Mouse (Mus musculus) c-Kit-negative CD71-positive TER-119-positive erythroid progenitor cells, embryonic 14.5 days (primary cell): ENCODE data around the gene Larp4.
"Not testable (repeated sequence)": the region's sequence is repeated elsewhere in the genome, so short reads cannot be mapped to it uniquely, and the experiment has no call there.

ENCODE experiments used
- DNase-seq: peaks from one replicate; pipeline ENCODE4 v3.0.0-alpha.2; 2013; ENCODE audit warnings: low read depth, low spot score

Gene Larp4

DNA sequence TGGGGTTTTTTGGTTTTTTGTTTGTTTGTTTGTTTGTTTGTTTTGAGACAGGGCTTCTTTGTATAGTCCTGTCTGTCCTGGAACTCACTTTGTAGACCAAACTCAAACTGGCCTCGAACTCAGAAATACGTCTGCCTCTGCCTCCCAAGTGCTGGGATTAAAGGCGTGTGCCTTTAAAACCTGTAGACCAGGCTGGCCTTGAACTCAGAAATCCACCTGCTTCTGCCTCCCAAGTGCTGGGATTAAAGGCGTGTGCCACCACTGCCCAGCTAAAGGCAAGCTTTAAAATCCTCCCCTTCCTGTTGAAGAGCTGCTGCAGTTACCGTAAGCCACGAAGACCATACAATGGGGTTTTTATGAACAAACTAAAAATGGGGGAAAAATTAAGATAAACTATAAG lies at the start of gene Larp4:
Larp4 (plus strand) TSS at position 301 of the 400 bp plus-strand sequence.
- not testable (repeated sequence) for DNase-seq

DNA sequence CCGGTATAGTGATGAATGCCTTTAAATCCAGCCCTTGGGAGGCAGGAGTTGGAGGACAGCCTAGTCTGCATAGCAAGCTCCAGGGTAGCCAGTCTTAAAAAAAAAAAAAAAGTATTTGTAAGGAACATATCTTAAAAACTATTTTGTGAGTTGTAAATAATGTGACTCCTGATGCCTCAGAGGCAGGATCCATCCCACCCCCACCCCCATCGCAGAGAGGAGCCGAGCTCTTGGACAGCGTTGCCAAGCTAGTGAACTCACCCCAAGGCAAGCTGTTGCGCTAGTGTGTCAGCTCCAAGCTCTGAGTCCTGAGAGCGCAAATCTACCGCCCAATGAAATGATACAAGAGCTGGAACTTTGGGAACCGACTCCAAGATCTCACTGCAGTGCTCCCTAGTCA lies 38.6 kb upstream of the Larp4 start:
- no peak for DNase-seq

DNA sequence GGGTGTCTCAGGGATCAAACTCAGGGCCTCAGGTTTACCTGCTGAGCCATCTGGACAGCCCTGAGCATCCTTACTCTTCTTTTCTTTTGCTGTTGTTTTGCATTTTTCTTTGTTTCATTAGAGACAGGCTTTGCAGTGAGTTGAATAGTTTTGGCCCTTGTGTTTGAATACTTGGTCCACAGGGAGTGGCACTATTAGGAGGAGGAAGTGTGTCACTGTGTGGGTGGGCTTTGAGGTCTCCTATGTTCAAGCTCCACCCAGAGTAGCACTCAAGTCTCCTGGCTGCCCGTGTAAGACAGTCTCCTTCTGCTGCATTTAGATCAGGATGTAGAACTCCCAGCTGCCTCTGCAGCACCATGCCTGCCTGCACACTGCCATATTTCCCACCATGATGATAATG lies 35.4 kb upstream of the Larp4 start:
- DNase-seq, result no peak

DNA sequence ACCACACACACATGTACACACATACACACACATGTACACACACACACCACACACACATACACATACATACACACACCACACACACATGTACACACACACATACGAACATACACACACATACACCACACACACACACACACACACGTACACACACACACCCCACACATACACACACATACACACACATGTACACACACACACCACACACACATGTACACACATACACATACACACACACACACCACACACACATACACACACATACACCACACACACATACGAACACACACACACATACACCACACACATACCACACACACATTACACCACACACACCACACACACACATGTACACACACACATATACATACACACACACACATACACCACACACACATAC lies 33.2 kb upstream of the Larp4 start:
- DNase-seq, result no peak

DNA sequence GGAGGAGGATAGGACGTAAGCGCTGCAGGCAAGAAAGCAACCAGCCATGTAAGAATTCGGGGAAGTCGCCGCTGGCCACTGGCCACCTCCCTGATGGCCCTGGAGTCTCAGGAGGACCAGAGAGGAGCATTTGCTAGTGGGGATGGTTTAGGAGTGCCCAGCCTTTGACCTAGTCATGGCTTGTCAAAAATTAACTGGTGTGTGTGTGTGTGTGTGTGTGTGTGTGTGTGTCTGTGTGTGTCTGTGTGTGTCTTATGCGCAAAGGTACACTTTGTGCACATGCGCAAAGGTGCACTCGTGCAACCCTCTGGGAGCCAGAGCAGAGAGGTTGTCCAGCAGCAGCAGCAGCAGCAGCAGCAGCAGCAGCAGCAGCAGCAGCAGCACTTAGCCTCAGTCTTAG lies 32.0 kb upstream of the Larp4 start:
- DNase-seq, result no peak

DNA sequence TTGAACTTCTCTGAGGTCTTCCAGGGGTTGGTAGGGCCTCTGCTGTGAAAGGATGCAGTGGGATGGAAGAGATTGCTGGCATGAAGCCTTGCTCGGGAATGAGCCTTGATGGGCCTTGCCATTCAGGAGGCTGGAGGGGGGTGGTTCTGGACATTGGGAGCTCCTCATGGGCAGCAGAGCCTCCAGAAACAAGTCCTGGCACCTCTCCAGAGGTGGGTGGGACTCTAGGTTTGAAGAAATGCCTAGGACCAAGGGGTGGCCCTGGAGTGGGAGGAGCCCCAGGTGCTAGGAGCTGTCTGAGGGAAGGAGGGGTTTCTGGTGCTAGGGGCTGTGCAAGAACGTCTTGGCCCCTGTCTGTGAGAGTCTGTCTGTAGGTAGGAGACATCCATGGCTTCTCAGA lies 29.4 kb upstream of the Larp4 start:
- DNase-seq, result no peak

DNA sequence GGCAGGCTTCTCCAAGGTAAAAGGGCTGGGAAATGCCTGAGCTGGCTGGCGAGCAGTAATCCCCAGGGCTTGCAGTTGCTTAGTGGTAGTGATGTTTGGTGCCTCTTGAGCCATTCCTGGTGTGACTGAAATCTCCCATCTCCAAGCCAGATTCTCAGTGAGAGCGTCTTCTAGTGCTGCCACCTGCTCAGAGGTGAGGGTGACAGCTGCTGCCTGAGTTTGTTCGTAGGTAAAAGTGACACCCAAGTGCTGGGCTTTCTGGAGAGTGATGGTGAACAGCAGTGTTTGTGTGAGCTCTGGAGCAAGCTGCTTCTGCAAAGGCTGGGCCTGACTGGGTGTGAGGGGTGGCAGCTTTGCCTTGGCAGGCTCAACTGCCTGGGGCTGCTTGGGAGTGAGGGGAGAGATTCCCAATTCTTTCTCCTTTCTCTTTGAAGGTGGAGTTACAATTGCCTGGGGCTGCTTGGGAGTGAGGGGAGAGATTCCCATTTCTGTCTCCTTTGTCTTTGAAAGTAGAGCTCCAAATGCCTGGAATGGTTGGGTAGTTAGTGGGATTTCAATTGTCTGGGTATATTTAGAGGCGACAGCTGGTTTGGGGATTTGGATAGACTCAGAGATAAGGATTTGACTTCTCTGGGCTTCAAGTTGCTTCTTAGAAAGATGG lies 28.8 kb upstream of the Larp4 start:
- DNase-seq, result no peak

DNA sequence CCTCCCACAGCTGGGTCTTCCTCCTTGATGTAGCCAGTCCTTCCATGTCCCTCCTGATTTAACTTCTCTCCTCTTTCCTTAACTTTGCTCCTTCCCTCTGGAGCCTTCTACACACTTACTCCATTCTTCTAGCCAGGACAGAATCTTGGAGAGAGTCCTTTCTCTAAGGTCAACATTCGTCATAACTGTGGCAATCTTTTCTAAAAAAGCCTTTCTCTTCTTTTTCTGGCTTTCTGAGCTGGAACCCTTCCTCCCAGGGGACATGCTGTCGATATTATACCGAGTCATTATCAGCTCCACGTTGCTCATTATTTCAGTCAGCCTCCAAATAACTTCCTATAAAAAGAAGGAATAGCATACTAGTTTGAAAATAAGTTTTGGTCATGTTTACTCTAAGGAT lies 14.5 kb upstream of the Larp4 start:
- DNase-seq, result no peak

DNA sequence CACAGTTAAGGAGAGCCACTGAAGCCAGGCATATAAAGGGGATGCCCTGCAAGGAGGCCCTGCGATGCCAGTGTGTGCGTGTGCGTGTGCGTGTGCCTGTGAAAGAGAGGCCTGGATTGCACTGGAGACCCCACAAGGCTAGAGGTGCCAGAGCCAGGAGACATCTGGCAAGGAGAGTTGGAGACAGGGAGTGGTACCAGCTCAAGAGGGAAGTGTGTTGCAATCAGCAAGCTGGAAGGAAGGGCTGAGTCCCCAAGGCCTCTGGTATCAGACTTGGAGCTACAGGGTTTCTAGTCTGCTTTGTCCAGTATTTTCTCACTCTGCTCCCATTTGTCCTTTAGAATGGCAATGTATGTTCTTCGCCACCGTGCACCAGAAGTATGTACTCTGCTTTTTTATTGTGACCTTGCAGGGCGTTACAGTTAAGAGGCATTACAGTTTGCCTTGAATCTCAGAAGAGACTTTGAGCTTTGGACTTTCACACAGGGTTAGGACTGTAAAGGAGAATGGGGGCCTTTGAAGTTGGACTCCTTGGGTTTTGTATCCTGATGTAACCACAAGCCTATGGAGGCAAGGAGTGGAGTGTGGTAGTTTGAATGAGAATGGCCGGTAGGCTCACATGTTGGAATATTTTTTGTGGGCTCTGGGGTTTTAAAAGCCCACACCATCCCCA lies 4.6 kb upstream of the Larp4 start:
- DNase-seq, result no peak

DNA sequence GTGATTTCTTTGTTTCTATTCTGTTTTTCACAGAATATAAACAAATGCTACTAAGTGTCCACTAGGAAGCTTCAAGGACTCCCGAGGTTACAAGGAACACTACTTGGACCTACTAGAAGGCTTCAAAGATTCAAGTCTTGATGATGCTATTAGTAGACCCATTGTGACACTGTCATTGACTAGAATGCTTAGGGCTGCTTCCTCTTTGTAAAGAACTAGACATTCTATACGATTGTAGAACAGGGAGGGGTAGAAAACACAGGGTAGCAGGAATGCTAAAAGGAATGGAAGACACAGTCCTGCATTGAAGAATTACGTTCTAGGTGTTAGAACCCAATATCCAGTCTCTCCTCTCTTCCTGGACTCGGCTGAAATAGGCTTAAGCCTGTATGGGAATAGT lies 2.9 kb upstream of the Larp4 start, which contains the start of gene Fam186a:
Fam186a (minus strand) TSS at position 101 of the 400 bp plus-strand sequence.
- no peak for DNase-seq

DNA sequence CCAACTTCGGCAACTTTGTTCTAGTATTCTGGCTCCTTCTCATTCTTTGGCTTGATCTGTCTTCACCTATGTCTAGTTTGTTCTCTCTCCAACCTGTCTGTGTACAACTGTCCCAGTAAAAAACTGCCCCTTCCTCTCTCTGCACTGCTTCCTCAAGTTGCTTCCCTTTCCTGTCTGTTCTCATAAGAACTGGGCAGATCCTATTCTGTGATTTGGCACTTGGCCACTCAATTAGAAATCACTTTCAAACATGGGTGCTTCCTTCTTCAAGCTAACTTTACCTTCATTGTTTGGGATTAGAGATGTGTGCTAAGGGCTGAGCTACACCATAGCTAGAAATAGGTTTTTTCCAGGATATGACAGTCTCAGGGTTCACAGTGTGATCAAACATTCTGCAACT lies 741 bp downstream of the Larp4 start:
- DNase-seq, result no peak

DNA sequence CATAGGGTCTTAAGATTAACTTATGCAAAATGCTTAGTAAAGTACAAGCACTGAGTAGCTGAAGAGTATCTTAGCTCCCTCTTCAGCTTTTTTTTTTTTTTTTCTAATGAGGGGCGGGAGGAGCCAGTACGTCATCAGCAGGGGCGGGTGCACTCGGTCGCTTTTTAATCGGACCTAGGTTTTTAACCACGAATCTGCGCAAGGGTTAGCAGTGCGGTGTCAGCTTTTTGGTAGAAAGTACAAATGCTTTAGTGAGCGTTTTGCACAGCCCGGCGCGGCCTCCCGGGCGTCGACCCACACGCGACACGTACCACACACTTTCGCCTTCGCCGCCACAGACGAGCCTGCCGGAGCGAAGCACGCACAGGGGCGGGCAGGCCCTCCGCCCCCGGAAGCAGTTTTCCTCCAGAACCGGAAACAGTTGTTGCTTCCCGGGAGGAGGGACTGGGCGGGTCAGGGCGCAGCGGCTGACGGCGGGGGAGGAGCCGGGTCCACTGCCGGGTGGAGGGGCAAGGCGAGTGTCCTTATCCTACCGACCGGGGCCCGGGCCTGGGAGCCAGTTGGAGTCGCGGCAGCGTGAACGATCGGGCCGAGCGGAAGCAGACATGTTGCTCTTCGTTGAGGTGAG lies 2.6 kb downstream of the Larp4 start:
- DNase-seq, result peak; percentile 87

DNA sequence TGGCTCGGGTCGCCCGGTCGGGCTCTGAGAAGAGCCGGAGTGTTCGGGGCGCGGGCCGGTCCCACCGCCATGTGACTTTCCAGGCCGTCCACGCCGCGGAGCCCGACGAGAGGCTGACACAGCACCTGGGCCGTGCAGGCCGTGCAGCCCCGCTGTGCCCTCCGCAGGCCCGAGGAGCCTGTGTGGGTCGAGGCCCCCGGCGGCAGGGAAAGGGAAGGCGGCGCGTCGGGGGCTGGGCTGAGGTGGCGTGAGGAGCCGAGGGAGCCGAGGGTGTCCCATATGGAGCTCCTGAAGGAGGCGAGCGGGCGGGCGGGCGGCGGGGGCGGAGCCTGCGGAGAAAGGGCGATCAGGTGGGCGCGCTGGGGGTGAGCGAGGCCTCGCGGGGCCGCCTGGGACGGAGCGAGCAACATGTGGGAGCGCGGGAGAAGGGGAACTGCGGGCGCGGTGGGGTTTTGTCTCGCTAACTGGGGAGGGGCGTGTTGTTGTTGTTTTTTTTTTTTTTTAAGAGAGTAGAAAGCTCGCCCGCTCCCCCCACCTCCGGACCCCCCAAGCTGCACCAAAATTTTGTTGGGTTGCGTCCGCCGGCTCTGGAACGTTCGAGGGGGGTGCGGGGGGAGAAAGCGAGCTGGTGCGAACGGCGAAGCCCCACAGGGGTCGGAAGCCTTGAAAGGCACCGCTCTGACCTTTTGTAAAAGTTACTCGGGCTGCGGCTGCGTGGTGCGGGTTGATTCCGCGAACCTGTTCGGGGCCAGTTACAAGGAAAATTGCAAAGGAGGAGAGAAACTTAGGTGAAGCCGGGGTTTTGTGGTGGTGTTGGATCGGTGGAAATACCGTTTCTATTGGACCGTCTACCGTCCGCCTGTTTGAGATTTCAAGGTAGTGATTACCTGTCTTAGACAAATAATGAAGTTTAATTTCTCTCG lies 3.4 kb downstream of the Larp4 start:
- peak; percentile 45 for DNase-seq

DNA sequence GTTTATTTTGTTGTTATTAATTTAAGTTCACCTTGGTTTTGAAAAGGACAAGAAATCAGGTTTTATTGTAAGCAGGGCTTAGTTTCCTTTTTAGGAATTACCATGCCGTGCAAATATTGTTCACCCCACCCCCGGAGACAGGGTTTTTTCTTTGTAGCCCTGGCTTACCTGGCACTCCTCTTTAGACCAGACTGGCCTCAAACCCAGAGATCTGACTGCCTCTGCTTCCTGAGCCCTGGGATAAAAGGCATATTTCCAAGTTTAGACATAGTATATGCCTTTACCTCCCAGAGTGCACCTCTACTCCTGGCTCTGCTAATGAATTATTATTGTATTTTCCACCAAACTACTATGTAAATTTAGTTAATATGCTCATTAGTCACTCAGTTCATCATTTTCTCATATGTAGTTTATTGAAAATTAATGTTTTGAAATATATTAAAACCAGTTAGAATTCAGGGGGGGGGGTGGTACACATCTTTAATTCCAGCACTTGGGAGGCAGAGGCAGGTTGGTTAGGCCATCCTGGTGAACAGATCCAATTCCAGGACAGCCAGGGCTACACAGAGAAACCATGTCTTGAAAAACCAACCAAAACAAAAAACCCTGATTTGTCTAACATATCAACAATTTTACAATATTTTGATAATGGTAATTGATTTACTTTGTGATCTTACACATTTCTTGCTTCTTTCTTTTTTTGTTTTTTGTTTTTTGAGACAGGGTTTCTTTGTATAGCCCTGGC lies 4.8 kb downstream of the Larp4 start:
- no peak for DNase-seq

DNA sequence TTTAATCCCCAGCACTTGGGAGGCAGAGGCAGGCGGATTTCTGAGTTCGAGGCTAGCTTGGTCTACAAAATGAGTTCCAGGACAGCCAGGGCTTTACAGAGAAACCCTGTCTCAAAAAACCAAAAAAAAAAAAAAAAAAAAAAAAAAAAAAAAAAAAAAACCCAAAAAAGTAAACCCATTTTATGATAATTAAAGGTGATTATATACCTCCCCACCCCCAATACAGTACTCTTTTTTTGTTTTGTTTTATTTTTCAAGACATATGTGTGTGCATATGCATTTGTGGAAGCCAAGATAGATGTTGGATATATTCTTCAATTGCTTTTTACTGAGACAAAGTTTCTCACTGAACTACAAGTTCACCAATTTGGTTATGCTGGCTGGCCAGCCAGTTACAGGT lies 6.3 kb downstream of the Larp4 start:
- DNase-seq, result not testable (repeated sequence)

DNA sequence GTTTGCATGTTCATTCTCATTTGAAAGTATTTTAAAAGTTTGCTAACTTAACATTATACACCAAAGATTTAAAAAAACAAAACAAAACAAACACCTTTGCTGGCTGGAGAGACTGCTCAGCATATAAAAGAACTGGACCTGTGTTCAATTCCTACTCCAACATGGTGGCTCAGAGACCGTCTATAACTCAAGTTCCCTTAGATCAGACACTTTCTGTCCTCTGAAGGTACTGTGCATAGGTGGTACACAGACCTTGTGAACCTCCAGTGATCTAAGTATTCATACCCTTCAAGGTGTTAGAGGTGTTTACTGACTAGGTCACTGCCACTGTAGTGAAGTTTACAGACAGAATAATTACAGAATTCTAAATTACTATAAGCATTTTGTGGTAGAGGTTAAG lies 9.4 kb downstream of the Larp4 start:
- DNase-seq, result no peak

DNA sequence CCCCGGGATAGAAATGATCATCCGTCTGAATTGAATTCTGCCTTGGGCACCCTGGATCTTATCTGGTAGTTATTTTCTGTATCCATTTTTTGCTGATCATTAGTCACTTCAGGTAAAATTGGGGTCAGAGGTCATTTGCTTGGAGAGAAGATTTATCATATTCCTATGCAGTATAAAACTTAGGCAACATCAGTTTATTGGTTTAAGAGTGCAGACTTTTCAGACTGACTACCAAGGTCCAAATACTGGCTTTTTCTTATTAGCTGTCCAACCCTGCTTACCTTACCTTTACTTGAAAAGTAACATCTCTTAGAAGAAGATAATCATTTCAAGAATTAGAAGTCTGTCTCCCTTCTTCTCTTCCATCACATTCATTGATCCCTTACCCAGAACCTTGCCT lies 9.8 kb downstream of the Larp4 start:
- DNase-seq, result no peak

DNA sequence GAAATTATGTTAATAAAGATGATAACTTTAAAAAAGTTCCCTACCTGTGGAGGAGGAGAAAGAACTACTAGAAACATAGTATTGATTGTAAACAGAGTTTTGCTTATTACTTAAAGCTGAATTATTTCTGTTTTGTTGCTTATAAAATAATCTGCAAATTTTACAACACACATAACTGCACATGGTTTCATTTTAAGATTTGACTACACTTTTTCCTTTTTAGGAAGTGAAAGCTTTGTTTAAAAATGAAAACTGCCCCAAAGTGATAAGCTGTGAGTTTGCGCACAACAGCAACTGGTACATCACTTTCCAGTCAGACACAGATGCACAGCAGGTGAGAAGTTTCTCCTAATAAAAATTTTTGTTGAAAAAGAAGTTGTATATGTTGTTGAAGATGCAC lies 23.2 kb downstream of the Larp4 start:
- DNase-seq, result no peak

DNA sequence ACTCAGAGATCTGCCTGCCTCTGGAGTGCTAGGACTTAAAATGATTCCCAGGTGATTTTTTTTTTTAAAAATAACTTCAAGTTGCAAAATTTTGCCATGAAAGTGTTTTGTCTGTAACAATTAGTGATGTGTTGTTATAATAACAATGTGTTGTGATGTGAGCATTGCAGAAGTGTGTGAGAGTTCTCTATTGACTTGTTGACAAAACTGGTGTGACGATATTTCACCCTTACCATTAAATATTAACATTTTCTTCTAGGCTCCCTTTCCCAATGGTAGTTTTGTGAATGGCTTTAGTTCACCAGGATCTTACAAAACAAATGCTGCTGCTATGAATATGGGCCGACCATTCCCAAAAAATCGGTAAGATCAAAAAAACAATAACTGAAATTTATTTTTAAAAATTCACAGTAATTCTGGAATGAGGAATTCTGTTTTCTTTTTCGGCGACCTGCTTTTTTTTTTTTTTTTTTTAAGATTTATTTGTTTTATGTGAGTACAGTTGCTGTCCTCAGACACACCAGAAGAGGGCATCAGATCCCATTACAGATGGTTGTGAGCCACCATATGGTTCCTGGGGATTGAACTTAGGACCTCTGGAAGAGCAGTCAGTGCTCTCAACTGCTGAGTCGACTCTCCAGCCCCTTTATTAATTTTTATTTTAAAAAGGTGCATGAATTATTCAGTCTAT lies 27.4 kb downstream of the Larp4 start:
- DNase-seq, result no peak

DNA sequence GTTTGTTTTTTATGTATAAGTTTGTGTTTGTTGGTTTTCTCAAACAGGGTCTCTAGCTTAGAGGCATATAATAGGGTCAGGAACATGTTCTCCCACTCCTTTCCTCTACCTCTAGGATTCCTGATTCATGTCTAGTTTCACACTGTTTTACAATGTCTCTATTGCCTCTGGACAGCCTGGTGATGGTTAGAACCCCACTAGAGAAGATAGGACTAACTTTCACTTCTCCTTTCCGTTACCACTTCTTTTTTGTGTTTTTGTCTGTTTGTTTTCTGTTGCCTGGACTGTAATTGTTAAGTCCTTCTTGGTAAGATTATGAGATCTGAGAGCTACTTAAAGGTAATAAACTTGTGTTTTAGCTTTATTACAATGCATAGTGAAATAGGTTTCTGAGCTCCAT lies 29.5 kb downstream of the Larp4 start:
- DNase-seq, result no peak
